Mouse (Mus musculus) MEL (cell line): Measurements from ENCODE around the gene Atp1b3. TPM values are rescaled to one million over a fixed set of nuclear protein-coding genes. Genes with fewer than 3 reads are reported as not detected.
A peak's percentile ranks its signal among the peaks of the same experiment; 100 is the strongest.

Experiments
- DNase-seq: peaks from one replicate; pipeline ENCODE4 v3.0.0; 2011; ENCODE audit warnings: low read depth, low spot score
- H3K27ac ChIP-seq: 2 replicates; pipeline ENCODE4 v1.5.1; 2012; ENCODE audit warnings: low read depth, mild to moderate bottlenecking, control low read depth, low read length, moderate library complexity; ENCODE audit not compliant: control insufficient read depth
- H3K27me3 ChIP-seq, 2 experiments: fragments of 150-350 bp in 1 of 2; sonication (generic) in 1 of 2; 2 replicates each; pipeline ENCODE4 v1.6.1; 2012; ENCODE audit warnings: low read length in 2 of 2, mild to moderate bottlenecking in 2 of 2, improper control_type of control experiment in 1 of 2, moderate library complexity in 1 of 2; ENCODE audit not compliant: insufficient read depth in 2 of 2, control insufficient read depth in 1 of 2
- H3K36me3 ChIP-seq, 2 experiments: 2 replicates each; pipeline ENCODE4 v1.6.1; 2012 to 2014; ENCODE audit warnings: low read length in 2 of 2, improper control_type of control experiment in 1 of 2, inconsistent platforms in 1 of 2, mild to moderate bottlenecking in 1 of 2; ENCODE audit not compliant: insufficient read depth in 2 of 2, control insufficient read depth in 1 of 2
- H3K4me1 ChIP-seq, 2 experiments: fragments of 150-350 bp in 1 of 2; sonication (generic) in 1 of 2; 2 replicates each; pipeline ENCODE4 v1.6.1; 2012; ENCODE audit warnings: low read length in 2 of 2, improper control_type of control experiment in 1 of 2, mild to moderate bottlenecking in 1 of 2; ENCODE audit not compliant: insufficient read depth in 2 of 2, control insufficient read depth in 1 of 2
- H3K4me3 ChIP-seq, 2 experiments: fragments of 150-350 bp in 1 of 2; sonication (generic) in 1 of 2; 2 replicates each; pipeline ENCODE4 v1.5.1; 2012; ENCODE audit warnings: low read depth in 2 of 2, low read length in 2 of 2, mild to moderate bottlenecking in 2 of 2, moderate library complexity in 2 of 2, control low read depth in 1 of 2, improper control_type of control experiment in 1 of 2; ENCODE audit not compliant: control insufficient read depth in 1 of 2, insufficient read depth in 1 of 2
- H3K79me2 ChIP-seq: 2 replicates; pipeline ENCODE4 v1.6.1; 2012; ENCODE audit warnings: mild to moderate bottlenecking, low read length, moderate library complexity; ENCODE audit not compliant: control insufficient read depth, poor library complexity, insufficient read depth
- H3K9ac ChIP-seq: 2 replicates; pipeline ENCODE4 v1.6.1; 2012; ENCODE audit warnings: low read depth, mild to moderate bottlenecking, control low read depth, low read length, moderate library complexity; ENCODE audit not compliant: control insufficient read depth, poor library complexity, severe bottlenecking
- H3K9me3 ChIP-seq: fragments of 150-350 bp; sonication (generic); replicated peaks from 2 replicates; pipeline ENCODE4 v1.6.1; 2012; ENCODE audit warnings: mild to moderate bottlenecking, low read length, improper control_type of control experiment, moderate library complexity; ENCODE audit not compliant: insufficient read depth
- BHLHE40 ChIP-seq: IDR thresholded peaks from 2 replicates; pipeline ENCODE4 v1.6.1; 2012; ENCODE audit warnings: low read depth, mild to moderate bottlenecking, inconsistent platforms, low read length, improper control_type of control experiment, borderline replicate concordance
- CHD1 ChIP-seq: IDR thresholded peaks from 2 replicates; pipeline ENCODE4 v1.6.1; 2012; ENCODE audit warnings: low read depth, mild to moderate bottlenecking, inconsistent platforms, low read length, improper control_type of control experiment
- CHD2 ChIP-seq: IDR thresholded peaks from 2 replicates; pipeline ENCODE4 v1.6.1; 2011; ENCODE audit warnings: low read length, improper control_type of control experiment
- CTCF ChIP-seq, 3 experiments: IDR thresholded peaks in 2 of 3; conservative IDR thresholded peaks in 1 of 3; 2 replicates each; pipeline ENCODE4 v1.5.1; 2011 to 2012; ENCODE audit warnings: low read length in 3 of 3, low read depth in 2 of 3, mild to moderate bottlenecking in 2 of 3, improper control_type of control experiment in 1 of 3, inconsistent platforms in 1 of 3, mixed read lengths in 1 of 3, moderate library complexity in 1 of 3; ENCODE audit not compliant: control insufficient read depth in 1 of 3, insufficient read depth in 1 of 3, poor library complexity in 1 of 3, severe bottlenecking in 1 of 3
- E2F4 ChIP-seq: IDR thresholded peaks from 2 replicates; pipeline ENCODE4 v1.6.1; 2011; ENCODE audit warnings: low read depth, low read length, improper control_type of control experiment, borderline replicate concordance
- ELF1 ChIP-seq: IDR thresholded peaks from 2 replicates; pipeline ENCODE4 v1.6.1; 2014; ENCODE audit warnings: low read depth, mild to moderate bottlenecking, inconsistent platforms, low read length, improper control_type of control experiment, moderate library complexity
- EP300 ChIP-seq, 2 experiments: IDR thresholded peaks; 2 replicates each; pipeline ENCODE4 v1.6.1; 2011; ENCODE audit warnings: improper control_type of control experiment in 2 of 2, low read length in 2 of 2, low read depth in 1 of 2, mild to moderate bottlenecking in 1 of 2
- ETS1 ChIP-seq: IDR thresholded peaks from 2 replicates; pipeline ENCODE4 v1.6.1; 2012; ENCODE audit warnings: low read depth, mild to moderate bottlenecking, inconsistent platforms, low read length, improper control_type of control experiment, moderate library complexity
- GABPA ChIP-seq: IDR thresholded peaks from 2 replicates; pipeline ENCODE4 v1.6.1; 2012; ENCODE audit warnings: low read depth, mild to moderate bottlenecking, inconsistent platforms, low read length, improper control_type of control experiment, moderate library complexity
- GATA1 ChIP-seq: IDR thresholded peaks from 2 replicates; pipeline ENCODE4 v1.6.1; 2011; ENCODE audit warnings: low read depth, low read length, improper control_type of control experiment
- HCFC1 ChIP-seq: IDR thresholded peaks from 2 replicates; pipeline ENCODE4 v1.6.1; 2012; ENCODE audit warnings: low read depth, mild to moderate bottlenecking, inconsistent platforms, low read length, improper control_type of control experiment, moderate library complexity
- JUND ChIP-seq: IDR thresholded peaks from 2 replicates; pipeline ENCODE4 v1.6.1; 2011; ENCODE audit warnings: low read depth, mild to moderate bottlenecking, improper control_type of control experiment, low read length
- KAT2A ChIP-seq: conservative IDR thresholded peaks from 2 replicates; pipeline ENCODE4 v1.6.1; 2012; ENCODE audit warnings: low read depth, low read length, improper control_type of control experiment, inconsistent platforms
- MAFK ChIP-seq: IDR thresholded peaks from 2 replicates; pipeline ENCODE4 v1.6.1; 2011; ENCODE audit warnings: low read depth, mild to moderate bottlenecking, low read length, improper control_type of control experiment, borderline replicate concordance
- MAX ChIP-seq: IDR thresholded peaks from 2 replicates; pipeline ENCODE4 v1.6.1; 2011; ENCODE audit warnings: low read length, improper control_type of control experiment
- MAZ ChIP-seq: IDR thresholded peaks from 2 replicates; pipeline ENCODE4 v1.6.1; 2012; ENCODE audit warnings: low read depth, mild to moderate bottlenecking, inconsistent platforms, low read length, improper control_type of control experiment
- MXI1 ChIP-seq: IDR thresholded peaks from 2 replicates; pipeline ENCODE4 v1.6.1; 2011; ENCODE audit warnings: mild to moderate bottlenecking, low read depth, low read length, improper control_type of control experiment
- MYB ChIP-seq: IDR thresholded peaks from 2 replicates; pipeline ENCODE4 v1.6.1; 2011; ENCODE audit warnings: mild to moderate bottlenecking, low read depth, low read length, improper control_type of control experiment
- MYC ChIP-seq: IDR thresholded peaks from 2 replicates; pipeline ENCODE4 v1.6.1; 2011; ENCODE audit warnings: low read depth, mild to moderate bottlenecking, low read length, improper control_type of control experiment, moderate library complexity
- NELFE ChIP-seq: IDR thresholded peaks from 2 replicates; pipeline ENCODE4 v1.6.1; 2011; ENCODE audit warnings: low read depth, low read length, improper control_type of control experiment
- NRF1 ChIP-seq: IDR thresholded peaks from 2 replicates; pipeline ENCODE4 v1.6.1; 2014; ENCODE audit warnings: low read depth, mild to moderate bottlenecking, inconsistent platforms, low read length, improper control_type of control experiment, moderate library complexity; ENCODE audit not compliant: poor library complexity, insufficient read depth, severe bottlenecking
- POLR2A ChIP-seq, 2 experiments: IDR thresholded peaks; 2 replicates each; pipeline ENCODE4 v1.6.1; 2011 to 2012; ENCODE audit warnings: low read length in 2 of 2, mild to moderate bottlenecking in 2 of 2, control low read depth in 1 of 2, improper control_type of control experiment in 1 of 2, low read depth in 1 of 2, moderate library complexity in 1 of 2; ENCODE audit not compliant: control insufficient read depth in 1 of 2, insufficient read depth in 1 of 2, poor library complexity in 1 of 2
- POLR2AphosphoS2 ChIP-seq: IDR thresholded peaks from 2 replicates; pipeline ENCODE4 v1.6.1; 2011; ENCODE audit warnings: low read length, improper control_type of control experiment
- POLR2AphosphoS5 ChIP-seq: IDR thresholded peaks from 2 replicates; pipeline ENCODE4 v1.6.1; 2012; ENCODE audit warnings: low read depth, borderline replicate concordance, mild to moderate bottlenecking, inconsistent platforms, low read length, moderate library complexity, mixed read lengths
- RAD21 ChIP-seq: IDR thresholded peaks from 2 replicates; pipeline ENCODE4 v1.6.1; 2011; ENCODE audit warnings: mild to moderate bottlenecking, low read depth, low read length, improper control_type of control experiment
- RCOR1 ChIP-seq: IDR thresholded peaks from 2 replicates; pipeline ENCODE4 v1.6.1; 2012; ENCODE audit warnings: low read depth, mild to moderate bottlenecking, inconsistent platforms, low read length, improper control_type of control experiment
- SIN3A ChIP-seq: IDR thresholded peaks from 2 replicates; pipeline ENCODE4 v1.6.1; 2012; ENCODE audit warnings: low read length, improper control_type of control experiment, inconsistent platforms
- SMC3 ChIP-seq: IDR thresholded peaks from 2 replicates; pipeline ENCODE4 v1.6.1; 2011; ENCODE audit warnings: low read depth, low read length, improper control_type of control experiment
- TAL1 ChIP-seq: IDR thresholded peaks from 2 replicates; pipeline ENCODE4 v1.6.1; 2012; ENCODE audit warnings: mild to moderate bottlenecking, inconsistent platforms, low read length, moderate library complexity, mixed read lengths
- TBP ChIP-seq: IDR thresholded peaks from 2 replicates; pipeline ENCODE4 v1.8.0; 2011; ENCODE audit warnings: low read depth, low read length, improper control_type of control experiment
- TCF12 ChIP-seq: IDR thresholded peaks from 2 replicates; pipeline ENCODE4 v1.6.1; 2014; ENCODE audit warnings: low read depth, mild to moderate bottlenecking, inconsistent platforms, low read length, improper control_type of control experiment, moderate library complexity
- UBTF ChIP-seq: IDR thresholded peaks from 2 replicates; pipeline ENCODE4 v1.6.1; 2012; ENCODE audit warnings: low read depth, mild to moderate bottlenecking, inconsistent platforms, low read length, improper control_type of control experiment, moderate library complexity, borderline replicate concordance; ENCODE audit not compliant: insufficient read depth
- USF2 ChIP-seq, 2 experiments: IDR thresholded peaks; 2 replicates each; pipeline ENCODE4 v1.6.1; 2011 to 2012; ENCODE audit warnings: improper control_type of control experiment in 2 of 2, low read length in 2 of 2, borderline replicate concordance in 1 of 2, inconsistent platforms in 1 of 2, low read depth in 1 of 2, mild to moderate bottlenecking in 1 of 2; ENCODE audit not compliant: insufficient read depth in 1 of 2
- ZC3H11A ChIP-seq: IDR thresholded peaks from 2 replicates; pipeline ENCODE4 v1.6.1; 2012; ENCODE audit warnings: low read depth, mild to moderate bottlenecking, inconsistent platforms, low read length, improper control_type of control experiment
- ZKSCAN1 ChIP-seq: IDR thresholded peaks from 2 replicates; pipeline ENCODE4 v1.6.1; 2012; ENCODE audit warnings: low read depth, mild to moderate bottlenecking, inconsistent platforms, low read length, improper control_type of control experiment, moderate library complexity
- ZMIZ1 ChIP-seq: IDR thresholded peaks from 2 replicates; pipeline ENCODE4 v1.6.1; 2012; ENCODE audit warnings: low read depth, mild to moderate bottlenecking, inconsistent platforms, low read length, improper control_type of control experiment, moderate library complexity
- ZNF384 ChIP-seq: IDR thresholded peaks from 2 replicates; pipeline ENCODE4 v1.6.1; 2012; ENCODE audit warnings: low read depth, mild to moderate bottlenecking, inconsistent platforms, low read length, improper control_type of control experiment
- polyA plus RNA-seq, 2 experiments: library from polyadenylated mRNA; stranded (reverse) in 1 of 2; unstranded in 1 of 2; fragments of >175 nt in 1 of 2; fragments of >200 nt in 1 of 2; gene quantifications; 2 replicates each; pipeline versions ENCODE4 v1.2.1 to v1.2.4; 2012; ENCODE audit warnings: low replicate concordance in 2 of 2, low read depth in 1 of 2; ENCODE audit not compliant: insufficient read length in 2 of 2, insufficient read depth in 1 of 2, missing spikeins in 1 of 2
- total RNA-seq: library from RNA; depleted of rRNA; stranded (reverse); fragments of 300-350 nt; gene quantifications from 2 replicates; pipeline ENCODE4 v1.2.3, GENCODE M21; 2012

Atp1b3 gene
- total and polyA plus RNA-seq, 3 experiments = 57.8 to 70.6 TPM; not detected in 1

- DNase-seq = peak; percentile 95
- TF ChIP-seq SIN3A = peak; percentile 59; the same call in 1 of the 2 replicates
- TF ChIP-seq ZKSCAN1 = no peak
- TF ChIP-seq GABPA = no peak
- TF ChIP-seq CHD1 = no peak
- TF ChIP-seq TBP = 0 out of 2 replicates have a peak, but pooled peaks have one; percentile 10
- peak; percentile 95 for TF ChIP-seq ZNF384
- TF ChIP-seq ELF1 = peak; percentile 52
- no peak for TF ChIP-seq KAT2A
- no peak for TF ChIP-seq E2F4
- TF ChIP-seq MYC = peak; percentile 59; the same call in 1 of the 2 replicates
- no peak for TF ChIP-seq TCF12
- peak; percentile 52; the same call in 1 of the 2 replicates for TF ChIP-seq BHLHE40
- no peak for TF ChIP-seq POLR2AphosphoS2
- TF ChIP-seq EP300 (IDR thresholded peaks at IDR 0.05; ENCODE audit: low read depth in 1 of 2, low read length in 2 of 2) = peak; percentile 60 to 91
- no peak for TF ChIP-seq POLR2AphosphoS5
- TF ChIP-seq CHD2 = no peak
- peak; percentile 53 for TF ChIP-seq ETS1
- TF ChIP-seq MAFK = no peak
- TF ChIP-seq MYB = no peak
- no peak for TF ChIP-seq POLR2A (IDR thresholded peaks at IDR 0.05; ENCODE audit: control insufficient read depth in 1 of 2, insufficient read depth in 1 of 2, low read depth in 1 of 2, low read length in 2 of 2, poor library complexity in 1 of 2)
- TF ChIP-seq HCFC1 = 0 out of 2 replicates have a peak, but pooled peaks have one; percentile 43
- no peak for TF ChIP-seq ZC3H11A
- TF ChIP-seq NRF1 = no peak
- no peak for TF ChIP-seq CTCF (IDR thresholded peaks at IDR 0.05 in 2 of 3, conservative IDR thresholded peaks at IDR 0.05 in 1 of 3; ENCODE audit: control insufficient read depth in 1 of 3, insufficient read depth in 1 of 3, low read depth in 2 of 3, low read length in 3 of 3, poor library complexity in 1 of 3, severe bottlenecking in 1 of 3)
- no peak for TF ChIP-seq USF2 (IDR thresholded peaks at IDR 0.05; ENCODE audit: borderline replicate concordance in 1 of 2, insufficient read depth in 1 of 2, low read depth in 1 of 2, low read length in 2 of 2)
- TF ChIP-seq ZMIZ1 = no peak
- TF ChIP-seq JUND = peak; percentile 33; the same call in 1 of the 2 replicates
- peak; percentile 53 for TF ChIP-seq RCOR1
- TF ChIP-seq RAD21 = no peak; the same call in 1 of the 2 replicates
- no peak for TF ChIP-seq UBTF
- no peak for TF ChIP-seq SMC3
- no peak for TF ChIP-seq MAZ
- no peak; the same call in 1 of the 2 replicates for TF ChIP-seq TAL1
- no peak for TF ChIP-seq GATA1
- TF ChIP-seq MAX = peak; percentile 59
- peak; percentile 44; the same call in 1 of the 2 replicates for TF ChIP-seq MXI1
- TF ChIP-seq NELFE = no peak
These were observed 35.2 kb upstream of the Atp1b3 start for GRCm38 (mm10) chr9:96399425-96399878.

More at GRCm38 (mm10) chr9:96399425-96399878, 35.2 kb upstream of the Atp1b3 start:
- Histone ChIP-seq H3K36me3 (peaks cover 0 to 3% of the 10 kb centered on the region in 2 experiments; a peak in 1 of 4 replicates), H3K4me1 (peaks cover 0 to 14% of the 10 kb centered on the region in 2 experiments; a peak in 3 of 4 replicates), H3K27me3 (no peaks in the 10 kb centered on the region), H3K4me3 (peak overlapping the region in 1 of 2 experiments; percentile 8; a peak in 1 of 4 replicates), H3K79me2 (no peaks in the 10 kb centered on the region), H3K9ac (no peak overlapping the region), H3K27ac (peak overlapping the region; percentile 47), H3K9me3 (no peaks in the 10 kb centered on the region)
